Mouse (Mus musculus): Measurements from ENCODE around the gene Rasa4.
"Not testable (repeated sequence)": the region's sequence is repeated elsewhere in the genome, so short reads cannot be mapped to it uniquely, and the experiment has no call there.

Rasa4 gene

GRCm38 (mm10) chr5:136083669-136084107 is at the start of gene Rasa4:
TSS of gene Rasa4 (plus strand) at chr5:136083916.
- in situ Hi-C loops (cut with MboI; ENCODE audit: low sequenced_read_pairs) = no loop called here

DNA sequence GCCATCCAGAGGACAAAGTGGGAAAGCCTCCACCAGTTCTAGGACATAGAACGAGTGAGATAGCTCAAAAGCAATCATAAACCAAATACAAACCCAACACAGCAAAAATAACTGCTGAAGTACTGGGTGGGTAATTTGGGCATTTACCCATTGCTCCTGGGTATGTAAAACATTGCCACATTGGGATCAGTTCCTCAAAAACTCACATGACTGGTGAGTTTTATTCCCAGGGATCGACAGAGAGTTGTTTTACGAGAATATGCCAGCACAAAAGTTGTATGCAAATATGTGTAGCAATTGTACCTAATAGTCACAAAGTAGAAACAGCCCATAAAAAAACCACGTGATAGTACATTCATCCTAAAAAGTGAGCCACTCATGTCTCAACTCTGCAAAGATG is 48.8 kb upstream of the Rasa4 start:
- in situ Hi-C loops (cut with MboI; ENCODE audit: low sequenced_read_pairs) = no loop called here

DNA sequence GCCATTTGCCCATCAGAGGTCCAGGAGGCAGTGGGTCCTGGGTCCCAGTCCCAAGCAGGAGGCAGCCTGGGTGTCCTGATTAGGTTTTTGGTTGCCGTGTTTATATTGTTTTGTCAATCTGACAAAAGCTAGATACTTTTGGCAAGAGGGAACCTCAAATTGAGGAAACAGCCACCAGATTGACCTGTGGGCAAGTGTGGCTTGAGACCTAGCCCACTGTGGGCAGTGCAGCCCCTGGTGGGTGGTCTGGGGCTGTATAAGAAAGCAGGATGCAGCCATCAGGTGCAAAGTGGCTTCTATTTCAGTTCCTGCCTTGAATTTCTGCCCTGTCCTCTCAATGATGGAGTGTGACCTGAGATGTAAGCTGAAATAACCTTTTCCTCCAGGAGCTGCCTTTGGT is 48.4 kb upstream of the Rasa4 start:
- in situ Hi-C loops (cut with MboI; ENCODE audit: low sequenced_read_pairs) = no loop called here

DNA sequence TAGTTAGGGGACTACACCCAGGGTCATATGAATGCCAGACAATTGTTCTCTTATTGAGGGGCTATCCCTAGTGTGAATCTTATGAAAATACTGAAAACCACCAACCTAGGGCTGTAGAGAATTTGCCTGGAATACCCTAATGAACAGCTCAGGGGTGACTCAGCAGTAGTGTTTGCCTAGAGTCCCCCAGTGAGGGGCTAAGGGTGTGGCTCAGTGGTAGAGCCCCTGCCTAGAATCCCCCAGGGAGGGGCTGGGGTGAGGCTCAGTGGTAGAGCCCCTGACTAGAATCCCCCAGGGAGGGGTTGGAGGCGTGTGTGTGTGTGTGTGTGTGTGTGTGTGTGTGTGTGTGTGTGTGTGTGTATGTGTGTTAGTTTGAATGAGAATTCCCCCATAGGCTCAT is 47.0 kb upstream of the Rasa4 start:
- in situ Hi-C loops (cut with MboI; ENCODE audit: low sequenced_read_pairs) = no loop called here

DNA sequence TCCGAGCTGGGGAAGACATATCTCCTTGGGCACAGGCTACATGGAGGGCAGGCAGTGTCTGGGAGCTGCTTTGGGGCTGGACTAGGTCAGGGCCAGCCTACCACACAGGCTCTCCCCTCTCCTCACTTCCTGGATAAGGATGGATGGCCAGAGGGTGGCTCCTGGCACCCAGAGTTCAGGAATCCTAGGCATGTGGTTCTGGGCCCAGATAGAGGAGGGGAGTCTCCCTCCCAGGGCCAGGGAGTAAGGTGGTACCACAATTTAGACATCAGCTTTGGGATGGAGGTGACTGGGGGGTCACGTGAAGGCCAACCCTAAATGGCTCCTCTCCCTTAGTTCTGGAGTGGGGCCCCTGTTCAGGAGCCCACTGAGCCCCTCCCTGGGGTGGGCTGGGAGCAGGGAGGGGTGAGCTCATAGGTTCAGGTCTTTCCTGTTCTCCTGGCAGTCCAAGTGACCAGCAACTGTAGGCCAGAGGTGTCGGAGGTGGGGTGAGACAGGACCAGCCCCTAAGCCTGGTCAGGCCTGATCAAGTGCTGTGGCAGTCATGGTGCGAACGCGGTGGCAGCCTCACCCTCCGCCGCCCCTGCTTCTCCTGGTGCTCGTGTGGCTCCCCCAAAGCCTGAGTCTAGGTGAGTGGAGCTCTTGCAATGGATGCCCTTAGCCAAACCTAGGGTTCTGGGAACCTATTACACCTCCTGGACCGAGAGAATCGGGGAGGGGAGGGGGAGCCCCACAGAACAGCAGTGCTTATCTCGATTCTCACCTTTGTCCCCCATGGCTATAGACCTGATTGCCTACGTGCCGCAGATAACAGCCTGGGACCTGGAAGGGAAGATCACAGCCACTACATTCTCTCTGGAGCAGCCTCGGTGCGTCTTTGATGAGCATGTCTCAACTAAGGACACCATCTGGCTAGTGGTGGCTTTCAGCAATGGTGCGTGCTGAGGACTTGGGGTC is 45.2 kb upstream of the Rasa4 start, which contains the start of gene Upk3b:
Upk3b (plus strand) TSS at position 239 of the 957 bp plus-strand sequence.
- in situ Hi-C loops (cut with MboI; ENCODE audit: low sequenced_read_pairs) = no loop called here

GRCm38 (mm10) chr5:136040210-136040609 is 43.5 kb upstream of the Rasa4 start:
- in situ Hi-C loops (cut with MboI; ENCODE audit: low sequenced_read_pairs) = no loop called here

GRCm38 (mm10) chr5:136041260-136041659 is 42.5 kb upstream of the Rasa4 start:
- in situ Hi-C loops (cut with MboI; ENCODE audit: low sequenced_read_pairs) = no loop called here

- in situ Hi-C loops (cut with MboI; ENCODE audit: low sequenced_read_pairs) = no loop called here
Observed at GRCm38 (mm10) chr5:136041666-136042065, 42.0 kb upstream of the Rasa4 start.

DNA sequence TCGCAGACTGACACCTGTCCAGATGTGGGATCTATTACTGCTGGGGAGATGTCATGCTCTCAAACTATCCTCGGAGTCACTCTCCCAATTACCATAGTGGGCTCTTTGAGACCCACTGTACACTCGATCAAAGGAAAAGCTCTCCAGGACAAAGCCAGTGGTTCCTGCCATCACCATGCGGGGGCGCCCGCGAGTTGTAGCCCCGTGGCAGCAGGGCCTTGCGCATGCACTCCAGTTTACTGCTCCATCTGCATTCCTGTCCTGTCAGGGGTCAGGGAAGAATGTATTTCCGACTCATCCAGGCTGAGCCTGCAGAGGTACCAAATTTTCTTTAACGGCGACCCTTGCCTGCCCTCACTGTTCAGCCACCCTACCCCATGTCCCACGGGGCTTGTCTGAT is 38.9 kb upstream of the Rasa4 start:
- in situ Hi-C loops (cut with MboI; ENCODE audit: low sequenced_read_pairs) = no loop called here

- in situ Hi-C loops (cut with MboI; ENCODE audit: low sequenced_read_pairs) = no loop called here
Observed at GRCm38 (mm10) chr5:136045408-136045807, 38.3 kb upstream of the Rasa4 start.

DNA sequence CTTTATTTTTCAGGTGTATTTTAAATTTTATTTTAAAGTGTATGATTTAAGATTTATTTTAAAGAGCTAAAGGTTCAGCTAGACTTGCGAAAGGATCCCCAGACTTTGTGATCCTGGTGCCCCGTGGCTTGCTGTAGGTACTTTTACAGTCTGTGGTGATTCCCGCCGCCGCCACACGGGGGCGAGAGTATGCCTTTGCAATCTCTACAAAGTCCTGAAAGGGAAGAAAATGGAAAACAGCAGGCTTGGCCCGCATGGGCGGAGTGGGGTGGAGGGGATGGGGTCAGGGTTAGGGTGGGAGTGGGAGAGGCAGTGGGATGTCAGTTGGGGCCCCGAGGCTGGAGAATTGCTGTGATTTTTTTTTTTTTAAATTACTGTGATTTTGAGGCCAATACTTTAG is 37.7 kb upstream of the Rasa4 start:
- in situ Hi-C loops (cut with MboI; ENCODE audit: low sequenced_read_pairs) = no loop called here

DNA sequence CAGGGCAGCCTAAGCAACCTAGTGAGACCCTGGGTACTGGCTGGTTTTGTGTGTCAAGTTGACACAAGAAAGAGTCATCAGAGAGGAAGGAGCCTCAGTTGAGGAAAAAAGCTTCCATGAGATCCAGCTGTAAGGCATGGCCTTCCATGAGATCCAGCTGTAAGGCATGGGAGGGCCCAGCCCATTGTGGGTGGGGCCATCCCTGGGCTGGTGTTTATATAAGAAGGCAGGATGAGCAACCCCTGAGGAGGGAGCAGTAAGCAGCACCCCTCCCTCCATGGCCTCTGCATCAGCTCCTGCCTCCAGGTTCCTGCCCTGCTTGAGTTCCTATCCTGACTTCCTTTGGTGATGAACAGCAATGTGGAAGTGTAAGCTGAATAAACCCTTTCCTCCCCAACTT is 35.2 kb upstream of the Rasa4 start:
- in situ Hi-C loops (cut with MboI; ENCODE audit: low sequenced_read_pairs) = not testable (repeated sequence)

- in situ Hi-C loops (cut with MboI; ENCODE audit: low sequenced_read_pairs) = no loop called here
Observed at GRCm38 (mm10) chr5:136049926-136050325, 33.8 kb upstream of the Rasa4 start.

- in situ Hi-C loops (cut with MboI; ENCODE audit: low sequenced_read_pairs) = no loop called here
Observed at GRCm38 (mm10) chr5:136051231-136052085, 32.3 kb upstream of the Rasa4 start.

GRCm38 (mm10) chr5:136052861-136053655 is 30.7 kb upstream of the Rasa4 start:
- in situ Hi-C loops (cut with MboI; ENCODE audit: low sequenced_read_pairs) = no loop called here

DNA sequence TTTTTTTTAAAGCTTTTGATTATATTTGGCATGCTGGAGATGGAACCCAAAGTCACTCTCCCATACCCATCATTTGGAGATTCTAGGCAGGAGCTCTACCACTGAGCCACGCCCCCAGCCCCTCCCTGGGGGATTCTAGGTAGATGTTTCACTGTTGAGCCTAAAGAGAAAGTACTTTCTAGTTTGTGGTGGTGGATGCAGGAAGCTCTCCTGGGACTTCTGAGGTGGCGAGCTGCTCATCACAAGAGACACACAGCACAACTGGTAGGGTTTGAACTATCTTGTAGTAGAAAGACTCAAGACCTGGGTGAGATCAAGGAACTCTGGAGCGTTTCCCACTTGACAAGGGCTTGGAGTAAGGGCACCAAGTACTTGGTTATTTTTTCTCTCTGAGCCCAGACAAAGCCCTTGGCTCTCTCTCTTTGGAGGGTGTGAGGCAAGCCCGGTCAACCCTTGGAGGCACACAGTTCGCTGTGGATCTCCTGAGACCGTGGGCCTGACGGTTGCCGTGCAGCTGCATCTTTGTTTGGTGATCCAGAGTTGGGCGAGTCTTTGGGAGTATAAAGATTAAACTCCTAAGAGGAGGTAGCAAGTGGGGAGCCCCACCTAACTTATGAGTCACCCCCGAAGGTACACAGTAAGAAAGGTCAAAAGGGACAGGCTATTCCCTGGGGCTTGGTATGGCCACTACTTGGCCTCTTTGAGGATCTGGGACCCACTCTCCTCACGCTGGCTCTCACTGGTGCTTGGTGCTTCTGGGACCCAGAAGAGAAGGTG is 29.2 kb upstream of the Rasa4 start, which contains the start of gene Upk3bl:
Upk3bl (plus strand) TSS at position 192 of the 777 bp plus-strand sequence.
- in situ Hi-C loops (cut with MboI; ENCODE audit: low sequenced_read_pairs) = no loop called here

DNA sequence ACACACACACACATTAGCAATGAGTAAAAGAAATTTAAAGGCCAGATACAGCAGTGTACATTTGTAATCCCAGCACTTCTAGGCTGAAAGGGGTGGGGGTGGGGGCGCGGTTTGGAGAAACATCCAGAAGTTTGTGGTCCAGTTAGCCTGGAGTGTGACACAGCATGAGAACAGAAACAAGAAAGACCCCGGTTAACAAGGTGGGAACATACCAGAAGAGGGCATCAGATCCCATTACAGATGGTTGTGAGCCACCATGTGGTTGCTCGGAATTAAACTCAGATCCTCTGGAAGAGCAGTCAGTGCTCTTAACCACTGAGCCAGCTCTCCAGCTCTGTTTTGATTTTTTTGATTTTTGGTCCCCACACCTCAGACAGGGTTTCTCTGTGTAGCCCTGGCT is 27.7 kb upstream of the Rasa4 start:
- in situ Hi-C loops (cut with MboI; ENCODE audit: low sequenced_read_pairs) = no loop called here

DNA sequence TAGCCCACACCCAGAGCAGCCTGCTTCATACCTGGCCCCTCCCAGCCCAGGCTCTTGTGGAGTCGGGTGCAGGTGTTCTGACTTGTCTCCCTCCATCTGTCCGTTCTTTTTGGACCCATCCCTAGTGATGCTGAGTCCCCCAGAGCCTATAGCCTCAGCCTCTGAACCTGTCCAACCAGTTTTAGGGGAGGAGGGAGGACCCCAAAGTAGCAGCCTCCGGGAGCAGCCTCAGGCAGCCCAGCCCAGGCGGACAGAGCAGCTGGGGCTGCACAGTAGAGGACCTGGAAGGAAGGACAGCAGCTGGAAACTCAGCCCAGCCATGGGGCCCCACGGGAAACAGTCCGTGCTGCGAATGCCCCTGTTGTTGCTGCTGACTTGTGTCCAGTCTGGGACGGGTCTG is 26.6 kb upstream of the Rasa4 start:
- in situ Hi-C loops (cut with MboI; ENCODE audit: low sequenced_read_pairs) = no loop called here

DNA sequence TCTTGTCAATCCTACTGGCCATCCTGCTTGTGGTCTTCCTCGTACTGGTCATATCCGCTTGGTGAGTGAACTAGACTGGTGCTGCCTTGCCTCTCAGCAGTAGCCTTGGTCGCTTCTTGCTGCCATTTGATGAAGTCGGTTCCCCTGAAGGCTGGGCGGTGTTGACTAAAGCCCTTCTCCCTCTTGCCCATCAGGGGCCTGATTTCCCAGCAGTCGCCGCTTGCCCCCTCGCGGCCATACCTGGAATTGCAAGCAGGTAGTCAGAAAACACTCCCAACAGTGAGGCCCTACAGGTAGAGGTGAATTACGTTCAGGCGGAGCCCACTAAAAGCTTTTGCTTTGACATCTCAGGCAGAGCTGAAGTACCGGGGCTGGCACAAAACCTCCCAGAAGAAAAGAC is 22.1 kb upstream of the Rasa4 start:
- in situ Hi-C loops (cut with MboI; ENCODE audit: low sequenced_read_pairs) = loop anchor here (10.0 kb wide), 1 partner anchor 87 kb away; the partner anchor contains the start of gene Ssc4d

- in situ Hi-C loops (cut with MboI; ENCODE audit: low sequenced_read_pairs) = loop anchor here (10.0 kb wide), 1 partner anchor 89 kb away; the partner anchor contains the start of gene Ssc4d
Observed at GRCm38 (mm10) chr5:136063920-136064319, 19.8 kb upstream of the Rasa4 start.
